Mouse (Mus musculus): ENCODE data around the gene Edrf1. TPM values are rescaled to one million over a fixed set of nuclear protein-coding genes. Genes with fewer than 3 reads are reported as not detected.
"Not testable (repeated sequence)": the region's sequence is repeated elsewhere in the genome, so short reads cannot be mapped to it uniquely, and the experiment has no call there.

Gene Edrf1
- polyA plus RNA-seq, 2 experiments, result 21.8 to 22.7 TPM

DNA sequence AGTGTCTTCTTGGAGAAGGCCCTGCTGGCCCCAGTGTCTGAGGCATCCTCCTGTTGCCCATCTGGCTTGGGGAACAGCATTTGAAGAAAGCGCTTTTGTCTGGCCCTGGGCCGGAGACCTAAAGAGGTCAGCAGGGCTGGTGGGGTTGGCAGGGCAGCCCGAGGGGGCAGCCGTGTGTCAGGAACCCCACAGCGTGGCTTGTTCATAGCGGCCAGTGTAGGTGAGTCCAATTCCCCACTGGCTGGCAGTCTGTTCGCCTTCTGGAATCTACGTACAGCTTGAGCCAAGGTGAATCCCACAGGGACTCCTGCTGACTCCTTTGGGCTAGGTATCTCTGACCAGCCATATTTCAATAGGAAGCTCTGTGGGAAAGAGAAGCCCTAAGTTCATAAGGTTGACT lies 41.4 kb downstream of the Edrf1 start:
- Histone ChIP-seq H3K27ac (replicated peaks; ENCODE audit: low read depth, low read length) (no peak overlapping the region), H3K4me1 (ENCODE audit: control insufficient read depth, insufficient read depth, low read length) (no peaks in the 10 kb centered on the region), H3K4me3 (replicated peaks; ENCODE audit: low read length) (no peak overlapping the region), H3K27me3 (ENCODE audit: control insufficient read depth, insufficient read depth, low read length) (no peaks in the 10 kb centered on the region), H3K9ac (ENCODE audit: low read depth, low read length, severe bottlenecking) (no peak overlapping the region), H3K9me3 (ENCODE audit: control insufficient read depth, low read length) (no peaks in the 10 kb centered on the region), H3K36me3 (ENCODE audit: control insufficient read depth, insufficient read depth, low read length) (peaks cover 9% of the 10 kb centered on the region), H3K4me2 (replicated peaks; ENCODE audit: low read depth, low read length, severe bottlenecking) (no peak overlapping the region)
- ATAC-seq (ENCODE audit: low FRiP score, low read depth) (no peak), DNase-seq (ENCODE audit: low spot score) (no peak)
- TF ChIP-seq POLR2A (IDR thresholded peaks at IDR 0.05; ENCODE audit: borderline replicate concordance, extremely low read depth, insufficient read depth, insufficient read length), result no peak
- 83% methylated on average over 8 of the region's 8 CpGs for WGBS

DNA sequence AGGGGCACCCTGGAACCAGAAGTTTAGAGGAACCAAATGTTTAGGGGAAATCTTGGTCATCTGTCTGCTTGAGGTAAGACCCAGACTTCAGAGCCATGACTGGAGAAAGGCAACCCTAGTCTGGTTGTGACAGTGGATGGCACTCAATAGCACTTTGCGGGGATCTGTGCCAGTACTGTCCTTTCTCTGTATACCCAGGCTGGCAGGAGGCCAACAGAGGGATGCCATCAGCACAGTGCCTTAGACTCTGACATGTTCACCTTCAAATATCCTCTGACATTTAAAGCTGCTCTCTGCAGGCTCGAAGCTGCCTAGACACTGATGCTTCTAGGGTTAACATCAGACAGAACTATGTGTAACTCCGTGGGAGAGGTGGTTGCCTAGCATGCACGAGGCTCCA lies 42.1 kb downstream of the Edrf1 start:
- Histone ChIP-seq H3K4me1 (ENCODE audit: control insufficient read depth, insufficient read depth, low read length) (no peaks in the 10 kb centered on the region), H3K9ac (ENCODE audit: low read depth, low read length, severe bottlenecking) (no peak overlapping the region), H3K27ac (replicated peaks; ENCODE audit: low read depth, low read length) (no peak overlapping the region), H3K4me3 (replicated peaks; ENCODE audit: low read length) (no peak overlapping the region), H3K4me2 (replicated peaks; ENCODE audit: low read depth, low read length, severe bottlenecking) (no peak overlapping the region), H3K36me3 (ENCODE audit: control insufficient read depth, insufficient read depth, low read length) (peaks cover 6% of the 10 kb centered on the region), H3K9me3 (ENCODE audit: control insufficient read depth, low read length) (no peaks in the 10 kb centered on the region), H3K27me3 (ENCODE audit: control insufficient read depth, insufficient read depth, low read length) (no peaks in the 10 kb centered on the region)
- DNase-seq (ENCODE audit: low spot score) (no peak), ATAC-seq (ENCODE audit: low FRiP score, low read depth) (no peak)
- no peak for TF ChIP-seq POLR2A (IDR thresholded peaks at IDR 0.05; ENCODE audit: borderline replicate concordance, extremely low read depth, insufficient read depth, insufficient read length)
- 71% methylated on average over 4 of the region's 4 CpGs for WGBS

DNA sequence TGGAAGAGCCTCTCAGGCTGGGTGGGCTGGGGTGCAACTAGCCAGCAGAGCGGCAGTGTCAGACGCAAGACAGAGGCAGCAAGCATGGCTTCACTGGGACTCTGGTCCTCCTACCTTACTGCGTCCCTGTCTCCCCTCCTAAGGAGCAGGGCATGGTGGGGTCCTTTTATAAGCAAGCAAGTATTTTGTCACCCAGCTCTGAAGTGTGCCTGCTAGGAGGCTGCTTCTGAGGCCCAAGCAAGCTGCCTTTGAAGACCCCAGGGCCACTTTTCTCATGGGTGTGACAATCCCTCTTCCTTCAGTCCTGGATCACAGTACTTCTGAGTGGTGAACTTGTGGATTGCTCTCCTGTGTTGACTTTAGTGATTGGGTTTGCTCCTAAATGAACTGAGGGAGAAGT lies 42.6 kb downstream of the Edrf1 start, which contains the start of gene Mmp21:
Gene Mmp21, minus strand, starts transcription at position 101 of the 400 bp plus-strand sequence.
- H3K27me3 ChIP-seq (ENCODE audit: control insufficient read depth, insufficient read depth, low read length), result no peaks in the 10 kb centered on the region
- no peak within 1 kb of the TSS for H3K4me2 ChIP-seq (replicated peaks; ENCODE audit: low read depth, low read length, severe bottlenecking)
- H3K9me3 ChIP-seq (ENCODE audit: control insufficient read depth, low read length), result no peaks in the 10 kb centered on the region
- no peak for ATAC-seq (ENCODE audit: low FRiP score, low read depth)
- TF ChIP-seq POLR2A (IDR thresholded peaks at IDR 0.05; ENCODE audit: borderline replicate concordance, extremely low read depth, insufficient read depth, insufficient read length), result no peak
- WGBS, result 62% methylated on average over 3 of the region's 3 CpGs
- DNase-seq (ENCODE audit: low spot score), result no peak
- H3K9ac ChIP-seq (ENCODE audit: low read depth, low read length, severe bottlenecking), result no peak within 1 kb of the TSS
- H3K27ac ChIP-seq (replicated peaks; ENCODE audit: low read depth, low read length), result no peak within 1 kb of the TSS
- H3K36me3 ChIP-seq (ENCODE audit: control insufficient read depth, insufficient read depth, low read length), result peaks cover 3% of the 10 kb centered on the region; the same call in 1 of the 2 replicates
- H3K4me1 ChIP-seq (ENCODE audit: control insufficient read depth, insufficient read depth, low read length), result no peaks in the 10 kb centered on the region
- H3K4me3 ChIP-seq (replicated peaks; ENCODE audit: low read length), result no peak within 1 kb of the TSS

DNA sequence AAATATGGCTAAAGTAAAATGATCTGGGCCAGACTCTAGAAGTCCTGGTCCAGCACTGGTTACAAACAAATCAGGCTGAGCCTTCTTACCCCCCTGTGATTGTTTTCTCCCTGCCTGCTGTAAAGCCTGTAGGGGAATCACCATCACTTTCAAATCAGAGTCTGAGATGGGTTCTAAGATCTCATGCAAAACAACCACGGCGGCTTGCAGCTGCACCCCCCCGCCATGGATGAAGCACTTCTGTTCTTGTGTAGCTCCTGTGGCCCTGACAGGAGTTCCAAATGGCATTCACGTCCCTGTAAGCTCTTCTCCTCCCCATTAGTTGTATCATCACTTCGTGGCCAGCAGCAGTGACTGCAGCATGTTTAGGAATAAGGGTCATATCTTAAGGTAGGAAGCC lies 46.3 kb downstream of the Edrf1 start:
- Histone ChIP-seq H3K9ac (ENCODE audit: low read depth, low read length, severe bottlenecking) (no peak overlapping the region), H3K9me3 (ENCODE audit: control insufficient read depth, low read length) (peaks cover 8% of the 10 kb centered on the region; the same call in 1 of the 2 replicates), H3K4me1 (ENCODE audit: control insufficient read depth, insufficient read depth, low read length) (no peaks in the 10 kb centered on the region), H3K27me3 (ENCODE audit: control insufficient read depth, insufficient read depth, low read length) (no peaks in the 10 kb centered on the region), H3K36me3 (ENCODE audit: control insufficient read depth, insufficient read depth, low read length) (peaks cover 7% of the 10 kb centered on the region), H3K27ac (replicated peaks; ENCODE audit: low read depth, low read length) (no peak overlapping the region), H3K4me3 (replicated peaks; ENCODE audit: low read length) (no peak overlapping the region), H3K4me2 (replicated peaks; ENCODE audit: low read depth, low read length, severe bottlenecking) (no peak overlapping the region)
- DNase-seq (ENCODE audit: low spot score) (no peak), ATAC-seq (ENCODE audit: low FRiP score, low read depth) (no peak)
- TF ChIP-seq POLR2A (IDR thresholded peaks at IDR 0.05; ENCODE audit: borderline replicate concordance, extremely low read depth, insufficient read depth, insufficient read length), result no peak
- WGBS, result 75% methylated on average over 5 of the region's 5 CpGs

DNA sequence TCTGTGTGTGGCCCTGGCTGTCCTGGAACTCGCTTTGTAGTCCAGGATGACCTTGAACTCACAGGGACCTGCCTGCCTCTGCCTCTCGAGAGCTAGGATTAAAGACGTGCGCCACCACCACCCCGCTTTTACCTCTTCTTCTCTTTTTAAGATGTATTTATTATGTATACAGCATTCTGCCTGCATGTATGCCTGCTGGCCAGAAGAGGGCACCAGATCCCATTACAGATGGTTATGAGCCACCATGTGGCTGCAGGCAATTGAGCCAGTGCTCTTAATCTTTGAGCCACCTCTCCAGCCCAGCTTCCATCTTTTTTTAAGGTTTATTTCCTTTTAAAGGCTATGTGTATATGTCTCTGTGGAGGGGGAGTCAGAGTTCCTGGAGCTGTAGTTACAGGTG lies 46.8 kb downstream of the Edrf1 start:
- H3K9ac ChIP-seq (ENCODE audit: low read depth, low read length, severe bottlenecking), result no peak overlapping the region
- H3K9me3 ChIP-seq (ENCODE audit: control insufficient read depth, low read length), result peaks cover 10% of the 10 kb centered on the region; the same call in 1 of the 2 replicates
- no peak overlapping the region for H3K27ac ChIP-seq (replicated peaks; ENCODE audit: low read depth, low read length)
- no peaks in the 10 kb centered on the region for H3K27me3 ChIP-seq (ENCODE audit: control insufficient read depth, insufficient read depth, low read length)
- H3K4me2 ChIP-seq (replicated peaks; ENCODE audit: low read depth, low read length, severe bottlenecking), result no peak overlapping the region
- no peaks in the 10 kb centered on the region for H3K4me1 ChIP-seq (ENCODE audit: control insufficient read depth, insufficient read depth, low read length)
- H3K4me3 ChIP-seq (replicated peaks; ENCODE audit: low read length), result no peak overlapping the region
- ATAC-seq (ENCODE audit: low FRiP score, low read depth) (no peak), DNase-seq (ENCODE audit: low spot score) (no peak)
- 87% methylated on average over 5 of the region's 5 CpGs for WGBS
- no peak for TF ChIP-seq POLR2A (IDR thresholded peaks at IDR 0.05; ENCODE audit: borderline replicate concordance, extremely low read depth, insufficient read depth, insufficient read length)
- H3K36me3 ChIP-seq (ENCODE audit: control insufficient read depth, insufficient read depth, low read length), result peaks cover 12% of the 10 kb centered on the region

DNA sequence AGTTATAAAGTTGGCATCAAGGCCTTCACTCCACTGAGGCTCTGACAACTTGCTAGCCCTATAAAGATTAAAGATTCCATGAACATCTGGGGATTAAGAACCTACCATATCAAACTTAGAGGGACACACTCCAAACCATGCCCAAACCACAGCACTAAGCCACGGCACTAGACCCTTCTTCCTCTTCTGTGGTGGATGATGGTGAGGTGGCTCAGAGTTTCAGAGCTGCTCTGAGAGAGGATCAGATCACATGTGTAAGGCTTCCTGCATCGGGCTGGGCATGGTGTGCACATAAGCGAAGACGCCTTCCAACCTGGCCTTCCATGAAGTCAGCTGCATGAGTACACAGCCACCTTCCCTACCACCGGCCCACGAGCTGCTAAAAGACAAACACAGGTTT lies 47.4 kb downstream of the Edrf1 start:
- H3K27me3 ChIP-seq (ENCODE audit: control insufficient read depth, insufficient read depth, low read length), result no peaks in the 10 kb centered on the region
- H3K27ac ChIP-seq (replicated peaks; ENCODE audit: low read depth, low read length), result no peak overlapping the region
- TF ChIP-seq POLR2A (IDR thresholded peaks at IDR 0.05; ENCODE audit: borderline replicate concordance, extremely low read depth, insufficient read depth, insufficient read length), result no peak
- DNase-seq (ENCODE audit: low spot score) (no peak), ATAC-seq (ENCODE audit: low FRiP score, low read depth) (no peak)
- H3K4me3 ChIP-seq (replicated peaks; ENCODE audit: low read length), result no peak overlapping the region
- no peak overlapping the region for H3K4me2 ChIP-seq (replicated peaks; ENCODE audit: low read depth, low read length, severe bottlenecking)
- 97% methylated on average over 6 of the region's 6 CpGs for WGBS
- peaks cover 17% of the 10 kb centered on the region for H3K36me3 ChIP-seq (ENCODE audit: control insufficient read depth, insufficient read depth, low read length)
- H3K9me3 ChIP-seq (ENCODE audit: control insufficient read depth, low read length), result peaks cover 10% of the 10 kb centered on the region; the same call in 1 of the 2 replicates
- no peak overlapping the region for H3K9ac ChIP-seq (ENCODE audit: low read depth, low read length, severe bottlenecking)
- no peaks in the 10 kb centered on the region for H3K4me1 ChIP-seq (ENCODE audit: control insufficient read depth, insufficient read depth, low read length)

DNA sequence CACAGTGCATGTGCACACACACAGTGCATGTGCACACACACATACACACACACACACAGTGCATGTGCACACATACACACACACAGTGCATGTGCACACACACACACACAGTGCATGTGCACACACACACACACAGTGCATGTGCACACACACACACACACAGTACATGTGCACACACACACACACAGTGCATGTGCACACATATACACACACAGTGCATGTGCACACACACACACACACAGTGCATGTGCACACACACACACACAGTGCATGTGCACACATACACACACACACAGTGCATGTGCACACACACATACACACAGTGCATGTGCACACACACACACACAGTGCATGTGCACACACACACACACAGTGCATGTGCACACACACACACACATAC lies 48.3 kb downstream of the Edrf1 start:
- not testable (repeated sequence) for H3K9me3 ChIP-seq (ENCODE audit: control insufficient read depth, low read length); H3K4me2 ChIP-seq (replicated peaks; ENCODE audit: low read depth, low read length, severe bottlenecking); H3K27me3 ChIP-seq (ENCODE audit: control insufficient read depth, insufficient read depth, low read length); H3K9ac ChIP-seq (ENCODE audit: low read depth, low read length, severe bottlenecking); H3K4me1 ChIP-seq (ENCODE audit: control insufficient read depth, insufficient read depth, low read length); DNase-seq (ENCODE audit: low spot score); H3K27ac ChIP-seq (replicated peaks; ENCODE audit: low read depth, low read length); ATAC-seq (ENCODE audit: low FRiP score, low read depth); H3K4me3 ChIP-seq (replicated peaks; ENCODE audit: low read length)
- H3K36me3 ChIP-seq (ENCODE audit: control insufficient read depth, insufficient read depth, low read length), result peaks cover 27% of the 10 kb centered on the region

Measured in limb, embryonic 14.5 days (tissue).